Mouse (Mus musculus): ENCODE measurements around the gene Ppil1. TPM values are rescaled to one million over a fixed set of nuclear protein-coding genes. Genes with fewer than 3 reads are reported as not detected.

The Ppil1 gene
- polyA plus RNA-seq, 1 experiment, result 30.1 TPM

- TF ChIP-seq REST (IDR thresholded peaks at IDR 0.05; ENCODE audit: insufficient read depth, insufficient read length) (no peak), SRF (IDR thresholded peaks at IDR 0.05; ENCODE audit: control insufficient read depth, insufficient read length, low read depth) (no peak), E2F4 (IDR thresholded peaks at IDR 0.05; ENCODE audit: insufficient read depth) (no peak), CEBPB (IDR thresholded peaks at IDR 0.05; ENCODE audit: insufficient read depth, poor library complexity, severe bottlenecking) (no peak), USF1 (IDR thresholded peaks at IDR 0.05; ENCODE audit: low read depth) (no peak), POLR2A (IDR thresholded peaks at IDR 0.05; ENCODE audit: insufficient read length, low read depth) (no peak), POLR2AphosphoS2 (IDR thresholded peaks at IDR 0.05; ENCODE audit: insufficient read length, low read depth) (no peak), MYOG (IDR thresholded peaks at IDR 0.05; ENCODE audit: control insufficient read depth in 1 of 3, insufficient read depth in 1 of 3, insufficient read length in 2 of 3, low read depth in 2 of 3) (no peak), TCF12 (IDR thresholded peaks at IDR 0.05; ENCODE audit: insufficient read depth, poor library complexity, severe bottlenecking) (no peak)
- no peak overlapping the region for H3ac ChIP-seq (ENCODE audit: control insufficient read depth, insufficient read length)
- H3K79me2 ChIP-seq (ENCODE audit: control insufficient read depth, insufficient read depth), result no peaks in the 10 kb centered on the region
- H3K36me3 ChIP-seq (ENCODE audit: control insufficient read depth, insufficient read depth), result peaks cover 11% of the 10 kb centered on the region
- no peak overlapping the region for H3K4me2 ChIP-seq (ENCODE audit: low read depth)
- no peak overlapping the region for H3K4me3 ChIP-seq
- H3K27me3 ChIP-seq (ENCODE audit: control insufficient read depth, insufficient read depth, insufficient read length), result no peaks in the 10 kb centered on the region
These were observed 33.3 kb upstream of the Ppil1 start for GRCm38 (mm10) chr17:29297321-29297720.

GRCm38 (mm10) chr17:29295835-29296234, 31.8 kb upstream of the Ppil1 start:
- Histone ChIP-seq H3ac (ENCODE audit: control insufficient read depth, insufficient read length) (no peak overlapping the region), H3K36me3 (ENCODE audit: control insufficient read depth, insufficient read depth) (peaks cover 7% of the 10 kb centered on the region), H3K27me3 (ENCODE audit: control insufficient read depth, insufficient read depth, insufficient read length) (no peaks in the 10 kb centered on the region), H3K4me2 (ENCODE audit: low read depth) (no peak overlapping the region), H3K4me3 (no peak overlapping the region), H3K79me2 (ENCODE audit: control insufficient read depth, insufficient read depth) (no peaks in the 10 kb centered on the region)
- TF ChIP-seq POLR2A (IDR thresholded peaks at IDR 0.05; ENCODE audit: insufficient read length, low read depth), result no peak
- no peak for TF ChIP-seq MYOG (IDR thresholded peaks at IDR 0.05; ENCODE audit: control insufficient read depth in 1 of 3, insufficient read depth in 1 of 3, insufficient read length in 2 of 3, low read depth in 2 of 3)
- no peak for TF ChIP-seq TCF3 (IDR thresholded peaks at IDR 0.05; ENCODE audit: insufficient read length, low read depth)
- TF ChIP-seq CEBPB (IDR thresholded peaks at IDR 0.05; ENCODE audit: insufficient read depth, poor library complexity, severe bottlenecking), result no peak
- no peak for TF ChIP-seq TCF12 (IDR thresholded peaks at IDR 0.05; ENCODE audit: insufficient read depth, poor library complexity, severe bottlenecking)
- no peak for TF ChIP-seq SRF (IDR thresholded peaks at IDR 0.05; ENCODE audit: control insufficient read depth, insufficient read length, low read depth)
- TF ChIP-seq POLR2AphosphoS2 (IDR thresholded peaks at IDR 0.05; ENCODE audit: insufficient read length, low read depth), result no peak
- no peak for TF ChIP-seq MAX (IDR thresholded peaks at IDR 0.05; ENCODE audit: low read depth)
- TF ChIP-seq MYOD1 (IDR thresholded peaks at IDR 0.05; ENCODE audit: control insufficient read depth in 1 of 3, insufficient read length in 2 of 3, low read depth in 2 of 3), result no peak
- TF ChIP-seq USF1 (IDR thresholded peaks at IDR 0.05; ENCODE audit: low read depth), result no peak
- TF ChIP-seq E2F4 (IDR thresholded peaks at IDR 0.05; ENCODE audit: insufficient read depth), result no peak
- TF ChIP-seq REST (IDR thresholded peaks at IDR 0.05; ENCODE audit: insufficient read depth, insufficient read length), result no peak

GRCm38 (mm10) chr17:29293807-29294605, 30.0 kb upstream of the Ppil1 start:
- TF ChIP-seq MYOG (IDR thresholded peaks at IDR 0.05; ENCODE audit: control insufficient read depth in 1 of 3, insufficient read depth in 1 of 3, insufficient read length in 2 of 3, low read depth in 2 of 3) (peak in 1 of 3 experiments; percentile 38), MYOD1 (IDR thresholded peaks at IDR 0.05; ENCODE audit: control insufficient read depth in 1 of 3, insufficient read length in 2 of 3, low read depth in 2 of 3) (peak in 1 of 3 experiments; percentile 20), E2F4 (IDR thresholded peaks at IDR 0.05; ENCODE audit: insufficient read depth) (no peak)
- no peaks in the 10 kb centered on the region for H3K79me2 ChIP-seq (ENCODE audit: control insufficient read depth, insufficient read depth)
- no peak overlapping the region for H3K4me3 ChIP-seq
- no peaks in the 10 kb centered on the region for H3K27me3 ChIP-seq (ENCODE audit: control insufficient read depth, insufficient read depth, insufficient read length)
- no peak overlapping the region for H3ac ChIP-seq (ENCODE audit: control insufficient read depth, insufficient read length)
- H3K4me2 ChIP-seq (ENCODE audit: low read depth), result no peak overlapping the region
- H3K36me3 ChIP-seq (ENCODE audit: control insufficient read depth, insufficient read depth), result no peaks in the 10 kb centered on the region

GRCm38 (mm10) chr17:29292996-29293395, 29.0 kb upstream of the Ppil1 start:
- Histone ChIP-seq H3ac (ENCODE audit: control insufficient read depth, insufficient read length) (no peak overlapping the region), H3K4me3 (no peak overlapping the region), H3K4me2 (ENCODE audit: low read depth) (no peak overlapping the region), H3K27me3 (ENCODE audit: control insufficient read depth, insufficient read depth, insufficient read length) (no peaks in the 10 kb centered on the region), H3K36me3 (ENCODE audit: control insufficient read depth, insufficient read depth) (no peaks in the 10 kb centered on the region), H3K79me2 (ENCODE audit: control insufficient read depth, insufficient read depth) (no peaks in the 10 kb centered on the region)
- TF ChIP-seq POLR2AphosphoS2 (IDR thresholded peaks at IDR 0.05; ENCODE audit: insufficient read length, low read depth) (no peak), USF1 (IDR thresholded peaks at IDR 0.05; ENCODE audit: low read depth) (no peak), MAX (IDR thresholded peaks at IDR 0.05; ENCODE audit: low read depth) (no peak), TCF3 (IDR thresholded peaks at IDR 0.05; ENCODE audit: insufficient read length, low read depth) (no peak), POLR2A (IDR thresholded peaks at IDR 0.05; ENCODE audit: insufficient read length, low read depth) (no peak), SRF (IDR thresholded peaks at IDR 0.05; ENCODE audit: control insufficient read depth, insufficient read length, low read depth) (no peak), CEBPB (IDR thresholded peaks at IDR 0.05; ENCODE audit: insufficient read depth, poor library complexity, severe bottlenecking) (no peak), TCF12 (IDR thresholded peaks at IDR 0.05; ENCODE audit: insufficient read depth, poor library complexity, severe bottlenecking) (no peak), E2F4 (IDR thresholded peaks at IDR 0.05; ENCODE audit: insufficient read depth) (no peak), MYOG (IDR thresholded peaks at IDR 0.05; ENCODE audit: control insufficient read depth in 1 of 3, insufficient read depth in 1 of 3, insufficient read length in 2 of 3, low read depth in 2 of 3) (no peak), REST (IDR thresholded peaks at IDR 0.05; ENCODE audit: insufficient read depth, insufficient read length) (no peak), MYOD1 (IDR thresholded peaks at IDR 0.05; ENCODE audit: control insufficient read depth in 1 of 3, insufficient read length in 2 of 3, low read depth in 2 of 3) (no peak)

Data from myocyte (in vitro differentiated cells).